Mouse (Mus musculus) cerebellum, postnatal 10 days (tissue): ENCODE data around the gene Gm20388.
"Not testable (repeated sequence)": the region's sequence is repeated elsewhere in the genome, so short reads cannot be mapped to it uniquely, and the experiment has no call there.

Experiments used
- DNase-seq, 2 experiments: peaks; one replicate each; pipeline ENCODE4 v3.0.0; 2021; ENCODE audit warnings: mixed read lengths in 2 of 2

Gm20388 gene

DNA sequence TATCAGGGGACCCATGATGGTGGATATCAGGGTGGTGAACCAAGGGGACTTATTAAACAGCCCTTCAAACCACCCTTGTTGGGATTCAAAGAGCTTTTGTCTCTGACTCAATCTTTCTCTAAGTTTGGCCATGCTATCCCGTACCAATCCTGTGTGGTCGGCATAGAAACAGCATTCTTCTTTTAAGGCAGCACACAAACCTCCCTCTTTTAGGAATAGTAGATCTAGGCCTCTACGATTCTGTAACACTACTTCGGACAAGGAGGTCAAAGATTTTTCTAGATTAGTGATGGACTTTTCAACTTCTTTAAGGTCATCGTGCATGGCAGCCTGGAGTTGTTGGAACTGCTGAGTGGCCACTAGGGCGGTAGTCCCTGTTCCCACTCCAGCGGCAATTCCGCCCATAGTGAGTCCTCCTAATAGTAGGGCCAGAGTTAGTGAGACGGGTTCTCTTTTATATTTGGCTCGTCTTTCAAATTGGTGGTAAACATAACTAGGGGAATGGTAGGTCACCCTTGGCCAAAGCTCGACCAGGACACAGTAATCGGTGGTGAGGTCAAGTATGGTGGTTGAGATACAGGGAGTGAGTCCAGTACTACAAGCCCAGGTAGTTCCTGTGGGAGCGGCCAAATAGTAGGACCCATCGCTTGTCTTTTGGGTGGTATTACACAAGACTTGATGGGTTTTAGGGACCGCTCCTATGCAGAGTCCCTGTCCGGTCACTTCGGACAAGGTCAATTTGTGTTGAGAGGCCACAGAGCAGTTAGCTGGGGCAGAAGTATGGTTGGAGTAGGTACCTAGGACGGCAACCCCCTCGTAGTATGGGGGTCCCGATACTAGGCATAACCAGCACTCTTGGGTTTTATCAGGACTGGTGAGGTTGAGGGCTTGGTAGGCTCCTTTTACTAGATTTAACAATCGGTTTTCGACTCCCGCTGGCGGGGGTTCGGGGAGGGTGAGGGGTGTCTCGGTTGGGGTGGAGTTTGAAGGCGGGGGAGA is 3516.2 kb downstream of the Gm20388 start:
- DNase-seq: no peak

DNA sequence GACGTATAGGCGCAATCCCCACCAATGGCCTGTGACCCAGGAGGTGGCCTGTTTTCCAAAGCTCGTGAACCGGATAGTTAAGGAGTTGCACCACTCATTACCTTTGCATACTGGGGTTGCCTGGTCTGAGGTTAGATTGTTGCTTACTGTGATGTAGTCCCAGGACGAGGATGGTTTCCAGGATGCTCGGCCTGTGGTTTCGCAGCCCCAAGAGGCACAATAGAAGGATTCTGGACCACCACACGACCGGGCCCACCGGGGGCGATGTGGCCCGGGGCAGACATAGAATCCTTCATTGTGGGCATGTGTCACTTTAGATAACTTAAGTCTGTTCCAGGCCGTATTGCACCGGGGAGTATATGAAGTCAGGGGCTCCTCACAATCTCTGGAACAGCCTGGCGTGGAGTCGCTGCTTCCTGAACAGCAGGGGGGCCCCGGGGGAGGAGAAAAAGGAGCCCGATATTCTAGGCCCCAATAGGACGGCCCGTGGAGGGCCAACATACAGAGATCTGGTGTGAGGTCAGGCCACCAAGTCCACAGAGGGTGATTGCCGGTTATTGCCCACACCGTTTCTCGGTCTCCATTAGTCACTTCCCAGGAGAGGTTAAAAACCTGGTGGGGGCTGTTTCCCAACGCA is 3517.1 kb downstream of the Gm20388 start:
- DNase-seq: no peak

DNA sequence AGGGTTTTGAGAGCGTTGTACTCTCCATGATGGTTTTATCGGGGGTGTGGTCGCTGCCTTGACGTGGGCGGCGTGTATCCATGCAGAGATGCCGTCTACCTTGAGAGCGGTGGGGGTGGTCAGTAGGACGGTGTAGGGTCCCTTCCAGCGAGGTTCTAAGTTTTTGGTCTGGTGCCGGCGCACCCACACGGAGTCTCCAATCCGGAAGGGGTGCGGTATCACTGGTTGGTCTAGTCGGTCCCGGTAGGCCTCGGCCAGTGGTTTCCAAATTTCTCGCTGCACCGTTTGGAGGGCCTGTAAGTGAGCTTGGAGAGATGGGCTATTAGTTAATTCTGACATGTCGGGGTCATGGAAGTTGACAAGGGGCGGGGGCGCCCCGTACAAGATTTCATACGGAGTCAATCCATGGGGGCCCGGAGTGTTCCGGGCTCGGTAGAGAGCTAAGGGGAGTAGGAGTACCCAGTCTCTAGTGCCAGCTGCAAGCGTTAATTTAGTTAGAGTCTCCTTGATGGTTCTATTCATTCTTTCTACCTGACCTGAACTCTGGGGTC is 3517.8 kb downstream of the Gm20388 start:
- no peak for DNase-seq

DNA sequence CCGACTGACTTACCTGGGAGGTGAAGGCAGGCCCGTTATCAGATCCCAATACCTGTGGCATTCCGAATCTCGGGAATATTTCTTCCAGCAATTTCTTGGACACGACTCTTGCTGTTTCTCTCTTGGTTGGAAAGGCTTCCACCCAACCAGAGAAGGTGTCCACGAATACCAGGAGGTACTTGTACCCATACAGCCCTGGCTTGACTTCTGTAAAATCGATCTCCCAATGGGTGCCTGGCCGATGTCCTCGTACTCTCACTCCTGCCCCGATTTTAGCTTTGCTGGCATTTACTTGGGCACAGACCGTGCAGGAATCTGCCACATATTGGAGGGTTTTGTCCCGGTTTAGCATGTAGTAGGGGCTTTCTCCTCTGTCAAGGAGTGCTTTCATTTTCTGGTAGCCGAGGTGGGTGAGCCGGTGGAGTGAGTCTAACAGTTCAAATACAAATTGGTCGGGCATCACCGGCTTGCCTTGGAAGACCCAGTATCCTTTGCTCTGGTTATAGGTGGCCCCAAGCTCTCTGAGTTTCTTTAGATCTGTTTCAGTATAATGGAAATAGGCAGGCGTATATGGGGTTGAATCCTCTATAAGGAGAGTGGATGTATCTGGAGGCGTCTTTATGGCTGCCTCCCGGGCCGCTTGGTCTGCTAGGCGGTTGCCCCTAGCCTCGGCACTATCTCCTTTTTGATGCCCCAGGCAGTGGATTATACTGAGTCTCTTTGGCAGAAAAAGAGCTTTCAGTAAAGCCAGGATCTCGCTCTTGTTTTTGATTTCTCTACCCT is 3518.5 kb downstream of the Gm20388 start:
- no peak for DNase-seq

DNA sequence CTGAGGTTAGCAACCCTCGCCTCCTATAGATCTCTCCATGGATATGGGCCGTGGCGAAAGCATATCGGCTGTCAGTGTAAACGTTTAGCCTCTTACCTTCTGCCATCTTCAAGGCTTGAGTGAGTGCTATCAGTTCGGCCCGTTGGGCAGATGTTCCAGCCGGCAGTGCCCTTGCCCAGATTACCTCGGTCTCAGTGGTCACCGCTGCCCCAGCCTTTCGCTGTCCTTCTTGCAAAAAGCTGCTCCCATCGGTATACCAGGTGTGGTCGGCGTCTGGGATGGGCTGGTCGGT is 3519.0 kb downstream of the Gm20388 start:
- DNase-seq: not testable (repeated sequence)

DNA sequence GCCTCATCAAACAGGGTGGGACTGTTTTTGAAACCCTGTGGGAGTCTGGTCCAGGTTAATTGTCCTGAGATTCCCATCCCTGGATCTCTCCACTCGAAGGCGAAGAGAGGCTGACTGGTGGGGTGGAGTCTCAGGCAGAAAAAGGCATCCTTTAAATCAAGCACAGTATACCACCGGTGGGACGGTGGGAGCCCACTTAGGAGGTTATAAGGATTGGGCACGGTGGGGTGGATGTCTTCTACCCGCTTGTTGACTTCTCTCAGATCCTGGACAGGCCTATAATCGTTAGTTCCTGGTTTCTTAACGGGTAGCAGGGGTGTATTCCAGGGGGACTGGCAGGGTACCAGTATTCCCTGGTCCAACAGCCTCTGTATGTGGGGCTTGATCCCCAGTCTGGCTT is 3520.3 kb downstream of the Gm20388 start:
- DNase-seq: not testable (repeated sequence)

DNA sequence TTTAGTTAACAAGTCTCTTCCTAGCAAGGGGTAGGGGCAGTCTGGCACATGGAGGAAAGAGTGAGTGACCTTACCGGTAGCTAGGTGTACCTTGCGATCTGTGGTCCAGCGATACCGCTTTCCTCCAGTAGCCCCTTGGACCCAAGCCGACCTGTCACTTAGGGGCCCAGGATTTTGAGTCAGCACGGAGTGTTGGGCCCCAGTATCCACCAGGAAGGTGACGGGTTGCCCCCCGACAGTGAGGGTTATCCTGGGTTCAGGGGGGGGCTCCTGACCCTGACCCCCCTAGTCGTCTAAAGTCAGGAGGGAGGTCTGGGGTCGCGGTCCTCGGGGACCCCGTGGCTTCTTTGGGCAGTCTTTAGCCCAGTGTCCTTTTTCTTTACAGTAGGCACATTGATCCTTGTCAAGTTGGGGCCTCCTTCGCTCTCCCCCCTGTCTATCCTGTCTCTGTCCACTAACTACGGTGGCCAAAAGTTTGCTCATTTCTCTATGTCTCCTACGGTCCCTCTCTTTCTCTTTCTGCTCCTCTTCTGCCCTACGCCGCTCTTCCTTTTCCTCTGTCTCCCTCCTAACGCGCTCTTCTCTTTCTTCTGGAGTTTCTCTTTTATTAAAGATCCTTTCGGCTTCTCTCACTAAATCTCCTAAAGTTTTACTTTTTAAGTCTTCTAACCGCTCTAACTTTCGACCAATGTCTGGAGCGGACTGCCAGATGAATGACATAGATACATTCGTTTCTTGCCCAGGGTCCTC is 3521.2 kb downstream of the Gm20388 start:
- DNase-seq: no peak

DNA sequence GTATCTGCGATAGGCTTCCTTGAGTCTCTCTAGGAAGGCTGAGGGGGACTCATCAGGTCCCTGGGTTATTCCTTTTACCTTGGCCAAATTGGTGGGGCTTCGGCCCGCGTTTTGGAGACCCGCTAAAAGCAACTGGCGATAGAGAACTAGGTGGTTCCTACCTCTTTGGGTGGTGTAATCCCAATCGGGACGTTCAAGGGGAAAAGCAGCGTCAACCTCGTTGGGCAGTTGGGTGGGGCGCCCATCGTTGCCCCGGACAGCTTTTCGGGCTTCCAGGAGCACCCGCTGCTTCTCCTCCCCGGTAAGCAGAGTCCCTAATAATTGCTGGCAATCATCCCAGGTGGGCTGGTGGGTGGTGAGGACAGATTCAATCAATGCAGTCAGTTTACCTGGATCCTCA is 3521.7 kb downstream of the Gm20388 start:
- DNase-seq: no peak

DNA sequence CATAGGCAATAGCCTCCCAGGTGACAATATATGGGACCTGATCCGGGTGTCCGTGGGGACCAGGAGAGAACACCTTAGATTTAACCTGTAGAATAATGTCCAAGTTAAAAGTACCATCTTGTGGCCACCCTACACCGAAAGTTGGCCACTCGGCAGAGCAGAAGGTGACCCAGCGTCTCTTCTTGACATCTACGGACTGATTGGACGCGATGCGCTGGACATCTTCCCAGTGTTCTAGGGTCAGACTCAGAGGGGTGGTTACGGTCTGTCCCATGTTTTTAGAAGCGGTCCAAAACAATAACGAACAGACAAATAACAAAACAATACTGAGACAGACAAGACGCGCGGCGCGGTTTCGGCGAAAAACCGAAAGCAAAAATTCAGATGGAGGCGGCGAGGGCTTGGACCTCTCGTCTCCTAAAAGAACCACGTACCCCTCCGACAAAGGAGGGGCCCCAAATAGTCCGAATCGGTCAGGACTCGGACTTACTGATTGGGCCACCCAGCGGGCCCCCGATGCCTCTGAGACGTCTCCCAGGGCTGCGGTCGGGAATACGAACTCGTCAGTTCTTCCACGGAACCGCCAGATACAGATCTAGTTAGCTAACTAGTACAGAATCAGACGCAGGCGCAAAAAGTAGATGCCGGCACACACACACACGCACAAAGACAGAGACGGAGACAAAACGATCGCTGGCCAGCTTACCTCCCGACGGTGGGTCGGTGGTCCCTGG is 3522.8 kb downstream of the Gm20388 start:
- not testable (repeated sequence) for DNase-seq

DNA sequence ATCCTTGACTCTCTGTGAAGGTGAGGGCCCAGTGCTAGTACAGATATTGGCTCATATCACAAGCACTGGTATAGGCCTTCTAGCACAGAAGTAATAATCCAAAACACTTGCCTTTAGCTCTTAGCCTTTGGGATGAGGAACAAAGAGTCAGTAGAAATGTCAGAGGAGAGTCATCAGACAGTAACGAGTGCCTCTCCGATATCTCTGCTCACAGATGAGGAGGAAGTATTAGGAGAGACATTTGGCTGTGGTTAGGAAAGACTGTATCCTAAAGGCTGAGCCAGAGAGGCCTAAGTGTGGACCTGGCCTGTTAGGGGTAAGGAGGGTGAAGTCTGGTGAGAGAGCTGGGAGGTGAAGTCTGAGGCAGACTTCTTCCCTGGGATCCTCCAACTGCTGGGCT is 3531.1 kb downstream of the Gm20388 start:
- no peak for DNase-seq

DNA sequence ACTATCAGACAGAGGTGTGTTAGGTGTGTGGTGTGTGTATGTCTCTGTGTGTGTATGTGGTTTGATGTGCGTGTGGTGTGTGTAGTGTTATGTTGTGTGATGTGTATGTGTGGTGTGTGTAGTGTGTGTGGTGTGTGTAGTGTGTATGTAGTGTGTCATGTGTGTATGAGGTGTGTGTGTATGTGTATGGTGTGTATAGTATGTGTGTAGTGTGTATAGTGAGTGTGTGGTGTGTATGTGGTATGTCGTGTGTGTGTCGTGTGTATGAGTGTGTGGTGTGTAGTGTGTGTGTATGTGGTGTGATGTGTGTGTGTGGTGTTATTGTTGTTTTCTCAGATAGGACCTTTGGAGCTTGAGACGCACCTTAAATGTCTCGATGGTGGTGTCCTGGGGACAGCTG is 3531.7 kb downstream of the Gm20388 start:
- DNase-seq: no peak

DNA sequence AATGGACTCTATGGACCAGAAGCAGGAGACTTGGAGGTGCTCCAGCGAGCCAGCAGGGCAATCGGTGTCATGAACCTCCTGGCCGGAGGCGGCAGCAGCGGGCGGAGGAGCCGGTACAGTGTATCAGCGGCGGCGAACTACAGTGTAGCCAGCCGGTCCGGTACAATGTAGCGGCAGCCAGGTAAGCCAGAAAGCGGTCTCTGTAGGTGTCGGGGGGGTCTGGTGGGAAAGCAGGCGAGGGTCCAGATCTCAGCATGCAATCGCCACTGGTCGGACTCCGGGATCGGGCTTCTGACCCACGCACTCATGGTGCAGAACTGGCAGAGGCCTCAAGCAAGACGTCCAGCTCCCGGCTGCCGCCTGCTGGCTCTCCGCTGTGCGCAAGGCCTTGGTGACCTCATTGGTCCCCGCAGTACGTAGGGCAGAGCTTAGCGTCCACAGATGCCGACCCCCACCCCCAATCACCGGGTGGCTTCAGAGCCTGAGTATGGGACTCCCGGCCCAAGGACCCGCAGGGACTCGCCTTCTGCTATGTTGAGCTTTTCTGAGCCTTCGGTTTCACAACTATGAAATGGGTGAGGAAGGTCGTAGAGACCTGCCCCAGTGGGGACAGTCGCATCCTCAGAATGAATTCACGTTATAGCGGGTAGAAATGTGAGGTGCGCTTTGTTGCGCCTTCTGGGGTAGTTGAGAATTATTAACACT is 3532.4 kb downstream of the Gm20388 start:
- peak; percentile 99 for DNase-seq

DNA sequence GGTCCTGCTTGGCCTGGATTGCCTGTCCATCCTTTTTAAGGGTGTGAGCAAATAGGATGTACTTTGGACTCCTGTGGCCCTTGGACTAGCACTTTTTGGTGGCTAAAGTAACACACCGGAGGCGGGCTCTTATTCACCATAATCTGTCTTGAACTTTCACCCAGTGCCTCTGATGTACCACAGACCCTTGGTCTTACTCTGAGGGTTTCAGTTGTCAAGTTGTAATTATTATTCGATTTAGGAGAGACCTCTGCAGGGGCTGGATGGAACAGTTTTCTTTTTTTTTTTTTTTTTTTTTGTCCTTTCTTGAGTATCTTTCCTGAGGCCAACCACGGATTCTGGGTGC is 3532.9 kb downstream of the Gm20388 start:
- no peak for DNase-seq

DNA sequence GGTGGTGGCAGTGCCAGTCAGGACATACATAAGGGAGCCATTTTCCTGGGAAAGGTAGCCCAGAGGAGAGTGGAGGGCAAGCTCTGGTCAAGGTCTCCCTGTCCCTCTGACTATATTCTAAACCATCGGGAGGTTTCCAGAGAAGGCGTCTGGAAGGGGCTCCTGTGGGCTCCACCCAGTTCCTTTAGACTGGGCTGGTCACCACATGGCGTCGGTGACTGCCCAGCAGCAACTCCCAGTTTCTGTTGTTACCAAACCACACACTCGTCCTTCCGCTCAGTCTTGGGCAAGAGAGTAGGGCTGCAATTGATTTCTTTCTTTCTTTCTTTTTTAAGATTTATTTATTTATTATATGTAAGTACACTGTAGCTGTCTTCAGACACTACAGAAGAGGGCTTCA is 3533.5 kb downstream of the Gm20388 start:
- DNase-seq: no peak

DNA sequence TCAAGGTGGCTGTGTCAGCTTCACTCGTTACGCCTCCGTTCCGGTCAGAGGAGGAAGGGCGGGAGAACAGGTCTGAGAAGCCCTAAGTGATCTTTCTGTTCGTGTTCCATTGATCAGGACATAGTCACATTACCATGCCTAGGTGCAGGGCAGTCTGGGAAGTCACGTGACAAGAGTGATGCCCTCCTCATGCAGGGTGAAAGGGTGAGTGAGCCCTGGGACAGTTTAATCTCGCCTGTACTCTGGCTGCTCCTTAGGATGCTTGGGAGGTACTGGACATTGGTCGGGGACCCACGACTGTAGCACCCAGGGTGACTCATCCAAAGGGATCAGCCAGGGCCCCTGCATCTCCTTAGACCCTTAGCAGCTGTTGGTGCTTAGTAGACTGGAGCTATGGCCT is 3535.3 kb downstream of the Gm20388 start:
- no peak for DNase-seq

DNA sequence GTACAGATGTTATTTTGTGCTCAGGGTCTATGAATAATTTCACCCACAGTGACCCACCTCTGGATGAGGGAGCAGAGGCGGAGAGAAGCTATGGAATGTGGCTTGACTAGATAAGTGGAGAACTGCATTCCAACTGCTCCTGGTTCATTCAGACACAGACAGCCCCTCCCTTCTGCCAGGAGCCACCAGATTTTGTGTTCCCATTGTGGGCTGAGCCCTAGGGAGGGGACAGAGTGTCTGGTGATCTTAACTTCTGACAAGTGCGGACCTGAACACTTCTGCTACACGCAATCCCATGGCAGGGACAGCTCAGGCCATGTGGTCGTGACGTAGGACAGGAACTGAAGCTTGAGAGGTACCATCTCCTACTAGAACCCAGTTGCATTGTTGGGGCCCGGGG is 3536.2 kb downstream of the Gm20388 start:
- no peak for DNase-seq

DNA sequence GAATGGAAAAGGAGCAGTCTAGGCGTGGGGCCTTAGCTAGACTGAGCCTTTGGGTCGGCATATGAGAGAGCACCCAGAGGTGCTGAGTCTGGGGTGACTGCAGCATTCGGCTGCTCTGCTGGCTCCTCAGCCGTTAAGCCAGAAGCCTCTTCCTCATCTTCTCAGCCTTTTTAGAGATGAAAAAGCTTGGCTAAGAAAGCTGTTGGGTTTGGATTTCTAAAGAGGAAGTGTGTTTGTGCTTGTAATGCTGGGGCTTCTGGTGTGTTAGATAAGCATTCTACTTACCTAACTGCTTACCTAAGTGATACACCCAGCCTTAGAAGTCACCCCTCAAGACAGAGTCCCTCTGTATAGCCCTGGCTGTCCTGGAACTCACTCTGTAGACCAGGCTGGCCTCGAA is 3540.1 kb downstream of the Gm20388 start:
- no peak for DNase-seq

DNA sequence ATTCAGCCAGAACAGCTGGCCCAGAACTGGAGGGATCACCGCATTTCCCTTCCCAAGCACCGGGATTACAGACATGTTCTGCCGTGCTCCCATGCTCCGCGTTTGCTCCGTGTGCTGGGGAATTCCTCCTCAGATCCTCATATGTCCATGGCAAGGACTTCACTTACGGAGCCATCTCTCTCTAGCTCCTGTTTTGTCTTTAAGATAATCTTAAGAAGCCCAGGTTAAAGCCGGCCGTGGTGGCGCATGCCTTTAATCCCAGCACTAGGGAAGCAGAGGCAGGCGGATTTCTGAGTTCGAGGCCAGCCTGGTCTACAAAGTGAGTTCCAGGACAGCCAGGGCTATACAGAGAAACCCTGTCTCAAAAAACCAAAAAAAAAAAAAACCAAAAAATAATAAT is 3541.1 kb downstream of the Gm20388 start:
- not testable (repeated sequence) for DNase-seq

DNA sequence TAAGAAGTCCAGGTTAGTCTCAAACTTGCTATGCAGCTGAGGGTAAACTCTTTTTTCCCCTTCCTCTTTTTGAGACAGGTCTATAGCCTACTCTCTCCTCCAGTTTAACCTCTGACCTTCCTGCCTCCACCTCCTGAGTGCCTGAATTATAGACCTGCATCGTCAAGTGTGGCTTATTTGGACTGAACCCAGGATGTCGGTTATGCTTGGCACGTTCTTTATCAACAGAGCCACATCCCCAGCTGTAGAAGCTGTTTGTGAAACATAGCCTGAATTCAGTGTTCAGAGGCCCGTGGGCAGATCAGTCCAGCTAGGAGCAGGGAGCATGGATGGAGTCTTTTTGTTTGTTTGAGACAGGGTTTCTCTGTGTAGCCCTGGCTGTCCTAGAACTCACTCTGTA is 3541.5 kb downstream of the Gm20388 start:
- no peak for DNase-seq

DNA sequence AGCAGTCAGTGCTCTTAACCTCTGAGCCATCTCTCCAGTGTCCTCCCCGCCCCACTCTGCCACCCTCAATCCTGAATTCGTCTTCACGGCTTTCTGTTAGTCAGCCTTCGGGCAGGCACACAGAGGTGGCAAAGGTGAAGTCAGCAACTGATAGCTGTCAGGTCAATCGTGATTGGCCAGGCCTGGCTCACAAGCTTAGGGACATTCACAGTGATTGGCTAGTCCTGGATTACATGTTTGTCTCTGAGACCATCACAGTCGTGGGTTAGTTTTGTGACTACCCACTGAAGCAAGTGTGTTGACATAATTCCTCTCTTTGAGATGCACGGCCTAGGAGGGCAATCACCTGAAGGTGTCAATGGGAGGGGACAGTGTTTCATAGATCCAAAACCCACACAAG is 3542.7 kb downstream of the Gm20388 start:
- no peak for DNase-seq

DNA sequence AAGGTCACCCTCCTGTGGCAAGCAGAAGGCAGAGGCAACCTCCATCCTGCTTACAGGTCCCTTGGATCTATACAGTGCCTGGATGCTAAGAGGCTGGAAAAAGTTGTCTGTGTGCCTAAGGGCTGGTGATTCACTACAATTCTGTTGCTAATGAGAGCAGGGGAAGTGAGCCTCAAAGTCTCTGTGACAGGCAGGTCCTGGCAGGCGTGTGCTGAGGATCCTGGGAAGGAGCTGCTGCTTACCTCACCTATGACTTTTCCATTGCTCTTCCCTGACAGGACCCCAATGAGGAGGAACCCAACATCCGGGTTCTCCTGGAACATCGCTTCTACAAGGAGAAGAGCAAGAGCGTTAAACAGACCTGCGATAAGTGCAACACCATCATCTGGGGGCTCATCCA is 3543.3 kb downstream of the Gm20388 start:
- DNase-seq: no peak
